Mouse (Mus musculus): ENCODE results near the gene Frem1. TPM values are rescaled to one million over a fixed set of nuclear protein-coding genes. Genes with fewer than 3 reads are reported as not detected.

The Frem1 gene
- polyA plus RNA-seq, 1 experiment = 0.64 TPM

DNA sequence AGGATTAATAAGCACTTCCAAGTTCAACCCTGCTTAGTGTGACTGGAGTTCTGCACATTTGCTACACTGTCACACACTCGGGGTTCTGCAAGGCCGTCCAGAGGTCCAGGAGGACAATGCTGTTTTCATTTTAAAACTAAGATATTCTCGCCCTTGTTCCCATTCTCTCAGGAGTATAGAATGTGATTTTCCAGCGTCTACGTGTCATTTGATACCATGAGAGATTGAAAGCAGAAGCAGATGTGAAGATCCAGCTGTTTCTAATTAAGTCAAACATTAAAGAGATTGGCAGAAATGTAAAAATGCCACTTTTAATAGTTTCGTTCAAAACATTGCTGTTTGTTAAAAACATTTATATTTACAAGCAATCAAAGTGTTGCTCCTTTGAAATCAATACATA, 12.1 kb upstream of the Frem1 start:
- Histone ChIP-seq H3K36me3 (ENCODE audit: control insufficient read depth, insufficient read depth, low read length, poor library complexity, severe bottlenecking) (no peaks in the 10 kb centered on the region), H3K27ac (ENCODE audit: insufficient read depth, low read length) (no peak overlapping the region), H3K27me3 (ENCODE audit: control insufficient read depth, insufficient read depth, low read length, poor library complexity, severe bottlenecking) (no peaks in the 10 kb centered on the region), H3K9ac (ENCODE audit: low read depth, poor library complexity, severe bottlenecking) (no peak overlapping the region), H3K9me3 (replicated peaks; ENCODE audit: control insufficient read depth, insufficient read depth, low read length, poor library complexity, severe bottlenecking) (peaks cover 4% of the 10 kb centered on the region; the same call in 1 of the 2 replicates), H3K4me1 (ENCODE audit: control insufficient read depth, insufficient read depth, low read length) (no peaks in the 10 kb centered on the region), H3K4me3 (ENCODE audit: low read depth, low read length) (no peak overlapping the region)
- no peak for TF ChIP-seq CTCF (IDR thresholded peaks at IDR 0.05; ENCODE audit: low read depth, low read length)

DNA sequence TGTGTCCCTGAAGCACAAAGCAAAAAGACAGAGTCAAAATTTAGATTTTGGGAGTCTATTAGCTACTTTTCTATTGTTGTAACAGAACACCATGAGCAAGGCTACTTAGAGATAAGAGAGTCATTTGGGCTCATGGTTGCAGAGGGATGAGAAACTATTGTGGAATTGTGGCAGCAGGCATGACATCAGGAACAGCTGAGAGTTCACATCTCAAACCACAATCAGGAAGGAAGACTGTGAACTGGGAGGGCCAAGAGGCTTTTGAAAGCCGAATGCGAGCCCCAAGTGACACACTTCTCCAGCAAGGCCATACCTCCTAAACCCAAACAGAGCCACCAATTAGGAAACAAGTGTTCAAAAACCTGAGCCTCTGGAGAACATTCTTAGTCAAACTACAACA, 9.4 kb upstream of the Frem1 start:
- H3K9me3 ChIP-seq (replicated peaks; ENCODE audit: control insufficient read depth, insufficient read depth, low read length, poor library complexity, severe bottlenecking) = peaks cover 4% of the 10 kb centered on the region; the same call in 1 of the 2 replicates
- no peak for TF ChIP-seq POLR2A (IDR thresholded peaks at IDR 0.05; ENCODE audit: insufficient read depth, low read length)
- no peak for TF ChIP-seq EP300 (IDR thresholded peaks at IDR 0.05; ENCODE audit: insufficient read depth, low read depth, low read length)
- TF ChIP-seq CTCF (IDR thresholded peaks at IDR 0.05; ENCODE audit: low read depth, low read length) = no peak

DNA sequence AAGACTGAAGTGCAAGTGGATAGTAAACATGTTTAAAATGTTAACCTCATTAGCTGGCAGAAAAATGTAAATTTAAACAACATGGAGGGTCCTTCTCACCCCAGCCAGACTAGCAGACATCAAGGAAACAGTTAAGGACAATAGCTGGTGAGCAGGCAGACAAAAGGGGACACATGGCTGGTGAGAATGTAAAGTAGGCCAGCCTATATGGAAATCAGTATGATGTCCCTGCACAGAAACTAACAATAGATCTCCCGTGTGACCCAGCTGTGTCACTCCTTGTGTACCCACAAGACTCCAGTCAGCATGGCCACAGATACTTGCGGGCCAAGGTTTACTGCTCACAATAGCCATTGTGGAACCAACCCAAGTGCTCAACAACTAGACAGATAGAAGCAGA, 6.5 kb upstream of the Frem1 start:
- no peaks in the 10 kb centered on the region for H3K36me3 ChIP-seq (ENCODE audit: control insufficient read depth, insufficient read depth, low read length, poor library complexity, severe bottlenecking)
- H3K4me3 ChIP-seq (ENCODE audit: low read depth, low read length) = no peak overlapping the region
- H3K27me3 ChIP-seq (ENCODE audit: control insufficient read depth, insufficient read depth, low read length, poor library complexity, severe bottlenecking) = no peaks in the 10 kb centered on the region
- H3K27ac ChIP-seq (ENCODE audit: insufficient read depth, low read length) = no peak overlapping the region
- no peaks in the 10 kb centered on the region for H3K4me1 ChIP-seq (ENCODE audit: control insufficient read depth, insufficient read depth, low read length)
- TF ChIP-seq EP300 (IDR thresholded peaks at IDR 0.05; ENCODE audit: insufficient read depth, low read depth, low read length) (no peak), CTCF (IDR thresholded peaks at IDR 0.05; ENCODE audit: low read depth, low read length) (no peak), POLR2A (IDR thresholded peaks at IDR 0.05; ENCODE audit: insufficient read depth, low read length) (no peak)
- no peaks in the 10 kb centered on the region for H3K9me3 ChIP-seq (replicated peaks; ENCODE audit: control insufficient read depth, insufficient read depth, low read length, poor library complexity, severe bottlenecking)
- no peak overlapping the region for H3K9ac ChIP-seq (ENCODE audit: low read depth, poor library complexity, severe bottlenecking)

More for the DNA sequence above, 9.4 kb upstream of the Frem1 start:
- Histone ChIP-seq H3K36me3 (ENCODE audit: control insufficient read depth, insufficient read depth, low read length, poor library complexity, severe bottlenecking) (no peaks in the 10 kb centered on the region), H3K9ac (ENCODE audit: low read depth, poor library complexity, severe bottlenecking) (no peak overlapping the region), H3K4me3 (ENCODE audit: low read depth, low read length) (no peak overlapping the region), H3K27ac (ENCODE audit: insufficient read depth, low read length) (no peak overlapping the region), H3K27me3 (ENCODE audit: control insufficient read depth, insufficient read depth, low read length, poor library complexity, severe bottlenecking) (no peaks in the 10 kb centered on the region), H3K4me1 (ENCODE audit: control insufficient read depth, insufficient read depth, low read length) (no peaks in the 10 kb centered on the region)

DNA sequence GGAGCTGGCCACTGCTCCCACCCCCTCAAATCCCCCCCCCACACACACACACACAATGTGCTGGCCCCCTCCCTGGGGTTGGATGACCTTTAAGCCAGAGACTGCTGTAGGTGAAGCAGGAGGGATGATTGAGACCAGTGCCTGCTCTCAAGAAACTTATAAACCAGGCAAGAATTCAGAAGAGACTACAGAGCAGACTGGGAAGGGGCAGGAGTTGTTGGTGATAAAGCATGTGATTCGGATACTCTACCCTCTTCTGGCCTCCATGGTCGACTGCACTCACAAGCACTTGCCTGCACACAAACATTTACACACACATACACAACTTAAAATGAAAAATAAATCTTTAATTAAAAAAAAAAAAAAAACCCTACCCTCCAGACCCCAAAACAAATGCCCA, 6.0 kb upstream of the Frem1 start:
- no peaks in the 10 kb centered on the region for H3K9me3 ChIP-seq (replicated peaks; ENCODE audit: control insufficient read depth, insufficient read depth, low read length, poor library complexity, severe bottlenecking)
- no peak overlapping the region for H3K9ac ChIP-seq (ENCODE audit: low read depth, poor library complexity, severe bottlenecking)
- no peak overlapping the region for H3K27ac ChIP-seq (ENCODE audit: insufficient read depth, low read length)
- H3K4me3 ChIP-seq (ENCODE audit: low read depth, low read length) = no peak overlapping the region
- H3K36me3 ChIP-seq (ENCODE audit: control insufficient read depth, insufficient read depth, low read length, poor library complexity, severe bottlenecking) = no peaks in the 10 kb centered on the region
- TF ChIP-seq CTCF (IDR thresholded peaks at IDR 0.05; ENCODE audit: low read depth, low read length) (no peak), EP300 (IDR thresholded peaks at IDR 0.05; ENCODE audit: insufficient read depth, low read depth, low read length) (no peak), POLR2A (IDR thresholded peaks at IDR 0.05; ENCODE audit: insufficient read depth, low read length) (no peak)
- no peaks in the 10 kb centered on the region for H3K4me1 ChIP-seq (ENCODE audit: control insufficient read depth, insufficient read depth, low read length)
- no peaks in the 10 kb centered on the region for H3K27me3 ChIP-seq (ENCODE audit: control insufficient read depth, insufficient read depth, low read length, poor library complexity, severe bottlenecking)

DNA sequence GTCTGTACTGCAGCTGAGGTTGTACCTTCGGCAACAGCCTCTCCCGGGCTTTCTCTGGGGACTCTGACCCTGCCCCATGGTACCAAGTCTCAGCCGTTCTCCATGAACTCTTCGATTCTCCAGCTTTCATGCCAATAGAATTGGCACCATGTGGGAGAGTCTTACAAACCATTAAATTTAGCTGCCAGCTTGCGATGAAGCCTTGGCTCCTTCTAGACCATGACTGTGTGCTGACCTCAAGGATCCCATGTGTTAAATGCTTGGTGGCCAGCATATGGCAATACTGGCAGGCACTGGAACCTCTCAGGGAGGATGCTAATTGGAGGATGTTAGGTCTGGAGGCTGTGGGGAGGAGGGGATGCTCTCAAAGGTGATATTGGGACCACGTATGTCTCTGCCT, 4.4 kb upstream of the Frem1 start:
- no peak overlapping the region for H3K27ac ChIP-seq (ENCODE audit: insufficient read depth, low read length)
- H3K36me3 ChIP-seq (ENCODE audit: control insufficient read depth, insufficient read depth, low read length, poor library complexity, severe bottlenecking) = no peaks in the 10 kb centered on the region
- no peaks in the 10 kb centered on the region for H3K9me3 ChIP-seq (replicated peaks; ENCODE audit: control insufficient read depth, insufficient read depth, low read length, poor library complexity, severe bottlenecking)
- H3K27me3 ChIP-seq (ENCODE audit: control insufficient read depth, insufficient read depth, low read length, poor library complexity, severe bottlenecking) = no peaks in the 10 kb centered on the region
- H3K4me3 ChIP-seq (ENCODE audit: low read depth, low read length) = no peak overlapping the region
- H3K9ac ChIP-seq (ENCODE audit: low read depth, poor library complexity, severe bottlenecking) = no peak overlapping the region
- TF ChIP-seq CTCF (IDR thresholded peaks at IDR 0.05; ENCODE audit: low read depth, low read length) (no peak), EP300 (IDR thresholded peaks at IDR 0.05; ENCODE audit: insufficient read depth, low read depth, low read length) (no peak), POLR2A (IDR thresholded peaks at IDR 0.05; ENCODE audit: insufficient read depth, low read length) (no peak)
- H3K4me1 ChIP-seq (ENCODE audit: control insufficient read depth, insufficient read depth, low read length) = no peaks in the 10 kb centered on the region

DNA sequence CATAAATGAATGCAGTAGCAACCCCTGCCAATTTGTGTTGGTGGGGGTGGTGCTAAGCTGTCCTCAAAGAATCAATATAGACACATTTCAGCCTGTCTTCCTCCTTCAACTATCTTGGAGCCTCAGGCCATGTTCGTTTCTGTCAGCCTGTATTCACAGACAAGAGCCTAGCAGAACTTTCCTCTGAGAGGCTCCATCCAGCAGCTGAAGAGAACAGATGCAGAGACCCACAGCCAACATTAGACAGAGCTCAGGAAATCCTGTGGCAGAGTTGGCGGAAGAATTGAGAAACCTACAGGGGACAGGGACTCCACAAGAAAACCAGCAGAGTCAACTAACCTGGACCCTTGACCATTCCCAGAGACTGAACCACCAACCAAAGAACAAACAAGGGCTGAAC, 3.3 kb upstream of the Frem1 start:
- Histone ChIP-seq H3K36me3 (ENCODE audit: control insufficient read depth, insufficient read depth, low read length, poor library complexity, severe bottlenecking) (no peaks in the 10 kb centered on the region), H3K27me3 (ENCODE audit: control insufficient read depth, insufficient read depth, low read length, poor library complexity, severe bottlenecking) (no peaks in the 10 kb centered on the region), H3K9me3 (replicated peaks; ENCODE audit: control insufficient read depth, insufficient read depth, low read length, poor library complexity, severe bottlenecking) (no peaks in the 10 kb centered on the region), H3K4me3 (ENCODE audit: low read depth, low read length) (no peak overlapping the region), H3K4me1 (ENCODE audit: control insufficient read depth, insufficient read depth, low read length) (no peaks in the 10 kb centered on the region), H3K27ac (ENCODE audit: insufficient read depth, low read length) (no peak overlapping the region), H3K9ac (ENCODE audit: low read depth, poor library complexity, severe bottlenecking) (no peak overlapping the region)
- TF ChIP-seq EP300 (IDR thresholded peaks at IDR 0.05; ENCODE audit: insufficient read depth, low read depth, low read length) (no peak), CTCF (IDR thresholded peaks at IDR 0.05; ENCODE audit: low read depth, low read length) (no peak), POLR2A (IDR thresholded peaks at IDR 0.05; ENCODE audit: insufficient read depth, low read length) (no peak)
